Mouse (Mus musculus): ENCODE results near the gene Sipa1l1. TPM values are rescaled to one million over a fixed set of nuclear protein-coding genes. Genes with fewer than 3 reads are reported as not detected.

Sipa1l1 gene
- polyA plus RNA-seq, 1 experiment, result 50.5 TPM

DNA sequence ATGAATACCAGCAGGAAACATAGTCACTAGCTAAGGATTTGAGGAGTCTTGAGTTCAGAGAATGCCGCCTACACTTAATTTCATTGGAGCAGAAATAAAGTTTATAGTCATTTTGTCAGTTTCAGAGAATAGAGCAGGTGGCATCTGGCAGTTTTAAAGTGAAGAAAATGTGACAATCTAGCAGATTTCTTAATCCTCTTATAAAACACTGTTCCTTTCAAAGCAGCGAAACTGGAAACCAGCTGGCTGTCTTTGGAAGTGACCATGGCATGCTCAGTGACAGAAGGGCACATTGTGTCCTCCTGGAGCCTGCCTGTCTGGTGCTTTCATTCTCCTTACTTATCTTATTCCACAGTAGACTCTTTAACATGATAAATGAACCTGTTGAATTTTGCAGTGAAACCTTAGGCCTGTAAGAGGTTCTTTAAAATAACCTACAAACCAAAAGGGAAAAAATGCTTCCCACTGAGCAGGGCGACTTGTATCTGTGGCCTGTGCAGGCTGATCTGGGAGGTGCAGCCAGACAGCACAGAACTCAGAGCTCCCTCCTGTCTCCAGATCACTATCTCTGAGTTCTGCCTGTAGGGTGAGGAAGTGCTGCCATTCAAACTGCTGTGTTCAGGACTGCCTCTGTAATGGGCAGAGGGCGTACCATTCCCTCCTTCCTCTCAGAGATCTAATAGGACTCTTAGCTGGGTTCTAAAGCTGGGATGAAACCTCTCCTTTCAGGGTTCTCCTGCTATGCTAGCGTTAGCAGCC is 200.5 kb downstream of the Sipa1l1 start:
- Histone ChIP-seq H3K27ac (ENCODE audit: insufficient read depth, low read depth, low read length) (peak overlapping the region; percentile 43), H3K4me3 (ENCODE audit: insufficient read depth, low read depth, low read length) (no peak overlapping the region), H3K4me1 (ENCODE audit: control insufficient read depth, insufficient read depth, low read length) (peaks cover 24% of the 10 kb centered on the region)
- TF ChIP-seq CTCF (IDR thresholded peaks at IDR 0.05; ENCODE audit: insufficient read depth, low read depth, low read length) (no peak), POLR2A (IDR thresholded peaks at IDR 0.05; ENCODE audit: insufficient read depth, low read depth, low read length) (no peak)
- WGBS, result 34% methylated on average over 5 of the region's 5 CpGs

DNA sequence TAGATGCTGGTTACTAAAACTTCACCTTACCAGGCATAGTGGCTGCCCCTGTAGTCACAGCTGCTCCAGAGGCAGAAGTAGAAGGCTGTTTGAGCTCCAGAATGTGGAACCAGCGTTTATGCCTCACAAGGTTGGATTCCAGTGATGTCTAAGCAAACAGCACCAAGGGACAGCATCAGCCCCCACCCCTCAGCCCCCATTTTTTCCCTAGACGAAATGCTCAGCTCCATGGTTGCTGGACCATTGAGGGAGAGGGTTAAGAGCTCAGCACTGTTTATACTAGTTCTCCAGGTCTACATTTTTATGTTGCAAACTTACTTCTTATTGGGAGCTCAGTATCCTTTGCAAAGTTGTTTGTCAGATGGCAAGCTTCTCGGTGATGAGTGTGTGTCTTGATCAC is 202.1 kb downstream of the Sipa1l1 start:
- no peak overlapping the region for H3K4me3 ChIP-seq (ENCODE audit: insufficient read depth, low read depth, low read length)
- peak overlapping the region; percentile 52; the same call in 1 of the 2 replicates for H3K27ac ChIP-seq (ENCODE audit: insufficient read depth, low read depth, low read length)

DNA sequence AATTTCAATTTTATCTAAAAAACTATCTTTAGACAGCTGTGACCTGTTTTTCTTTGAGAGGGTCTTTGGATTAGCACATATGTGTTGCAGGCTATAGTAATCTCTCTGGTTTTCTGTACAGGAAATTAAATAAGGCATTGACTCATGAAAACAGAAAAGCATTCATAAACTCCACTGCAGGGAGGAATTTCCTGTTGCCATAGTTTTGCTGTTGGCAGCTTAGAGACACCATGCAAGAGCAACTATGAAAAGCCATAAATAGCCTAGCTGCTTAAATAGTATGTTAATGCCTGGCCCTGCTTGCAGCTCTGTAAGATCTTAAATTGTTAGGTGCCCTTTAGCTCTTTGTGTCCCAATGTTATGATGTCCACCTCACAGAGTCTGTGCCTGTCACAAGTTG is 204.9 kb downstream of the Sipa1l1 start:
- H3K27ac ChIP-seq (ENCODE audit: insufficient read depth, low read depth, low read length), result 0 out of 2 replicates have a peak overlapping the region, but pooled peaks have one; percentile 10
- peaks cover 16% of the 10 kb centered on the region for H3K4me1 ChIP-seq (ENCODE audit: control insufficient read depth, insufficient read depth, low read length)
- no peak overlapping the region for H3K4me3 ChIP-seq (ENCODE audit: insufficient read depth, low read depth, low read length)
- no peak for TF ChIP-seq CTCF (IDR thresholded peaks at IDR 0.05; ENCODE audit: insufficient read depth, low read depth, low read length)
- no peak for TF ChIP-seq POLR2A (IDR thresholded peaks at IDR 0.05; ENCODE audit: insufficient read depth, low read depth, low read length)

More for the DNA sequence above, 202.1 kb downstream of the Sipa1l1 start:
- H3K4me1 ChIP-seq (ENCODE audit: control insufficient read depth, insufficient read depth, low read length), result peaks cover 22% of the 10 kb centered on the region
- TF ChIP-seq CTCF (IDR thresholded peaks at IDR 0.05; ENCODE audit: insufficient read depth, low read depth, low read length) (no peak), POLR2A (IDR thresholded peaks at IDR 0.05; ENCODE audit: insufficient read depth, low read depth, low read length) (no peak)
- 56% methylated on average over 3 of the region's 3 CpGs for WGBS

DNA sequence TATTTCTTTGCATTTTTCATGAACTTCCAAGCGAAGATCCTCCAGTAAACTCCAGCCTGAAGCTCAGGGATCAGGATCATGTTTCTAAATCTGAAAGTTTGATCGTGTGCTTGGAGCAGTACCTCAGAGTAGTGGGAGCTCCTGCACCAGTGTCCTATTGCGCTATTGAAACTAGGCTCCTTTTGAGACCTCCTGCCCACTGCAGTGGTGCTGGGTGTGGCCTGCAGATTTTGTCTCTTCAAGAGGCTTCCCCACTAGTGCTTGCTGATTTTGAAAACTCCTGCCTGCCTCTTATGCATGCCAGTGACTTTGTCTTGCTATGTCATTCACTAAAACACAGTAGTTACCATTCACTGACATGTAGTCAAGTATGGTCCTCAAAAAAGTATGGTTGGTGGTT is 213.8 kb downstream of the Sipa1l1 start:
- TF ChIP-seq POLR2A (IDR thresholded peaks at IDR 0.05; ENCODE audit: insufficient read depth, low read depth, low read length) (no peak), CTCF (IDR thresholded peaks at IDR 0.05; ENCODE audit: insufficient read depth, low read depth, low read length) (no peak)
- Histone ChIP-seq H3K27ac (ENCODE audit: insufficient read depth, low read depth, low read length) (no peak overlapping the region), H3K4me3 (ENCODE audit: insufficient read depth, low read depth, low read length) (no peak overlapping the region), H3K4me1 (ENCODE audit: control insufficient read depth, insufficient read depth, low read length) (peaks cover 9% of the 10 kb centered on the region)
- 63% methylated on average over 3 of the region's 3 CpGs for WGBS

DNA sequence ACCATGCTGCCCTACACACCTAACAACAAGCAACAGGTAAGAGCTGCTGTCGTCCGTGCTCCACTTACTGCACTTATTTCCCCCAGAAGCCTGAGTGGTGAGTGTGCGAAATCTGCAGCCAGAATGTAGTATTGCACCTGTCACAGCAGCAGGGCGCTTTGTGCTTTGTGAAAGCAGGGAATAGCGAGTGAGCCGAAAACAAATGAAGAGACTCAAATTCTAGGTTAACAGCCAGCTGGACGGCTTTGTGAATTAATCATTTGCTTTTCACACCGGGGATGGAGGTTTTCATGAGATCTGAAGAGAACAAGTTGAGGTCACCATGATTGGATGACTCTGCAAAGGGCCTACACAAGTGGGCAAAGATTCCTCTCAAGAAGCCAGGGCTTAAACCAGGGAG is 215.6 kb downstream of the Sipa1l1 start:
- Histone ChIP-seq H3K27ac (ENCODE audit: insufficient read depth, low read depth, low read length) (peak overlapping the region; percentile 24), H3K4me1 (ENCODE audit: control insufficient read depth, insufficient read depth, low read length) (peaks cover 13% of the 10 kb centered on the region), H3K4me3 (ENCODE audit: insufficient read depth, low read depth, low read length) (no peak overlapping the region)
- TF ChIP-seq CTCF (IDR thresholded peaks at IDR 0.05; ENCODE audit: insufficient read depth, low read depth, low read length) (no peak), POLR2A (IDR thresholded peaks at IDR 0.05; ENCODE audit: insufficient read depth, low read depth, low read length) (no peak)
- 28% methylated on average over 8 of the region's 8 CpGs for WGBS

DNA sequence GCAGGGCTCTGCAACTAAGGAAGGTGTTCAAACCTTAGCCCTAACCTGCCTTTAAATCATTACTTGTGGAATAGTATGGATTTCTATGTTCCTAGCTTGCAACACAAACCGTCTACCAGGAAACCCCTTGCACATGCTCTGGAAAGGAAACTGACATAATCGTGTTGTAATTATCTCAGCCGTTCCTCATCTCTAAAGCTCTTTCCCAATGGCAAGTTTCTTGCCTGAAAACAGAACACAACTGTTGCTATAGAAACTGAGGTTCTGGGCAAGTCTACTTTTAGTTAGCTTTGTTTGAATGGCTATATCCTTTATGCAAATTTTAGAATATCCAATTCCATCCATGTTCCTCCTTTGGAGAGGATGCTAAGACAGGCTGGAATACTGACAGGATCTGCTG is 217.9 kb downstream of the Sipa1l1 start:
- no peak for TF ChIP-seq CTCF (IDR thresholded peaks at IDR 0.05; ENCODE audit: insufficient read depth, low read depth, low read length)
- TF ChIP-seq POLR2A (IDR thresholded peaks at IDR 0.05; ENCODE audit: insufficient read depth, low read depth, low read length), result no peak
- WGBS, result 25% methylated on average over 3 of the region's 3 CpGs
- H3K4me1 ChIP-seq (ENCODE audit: control insufficient read depth, insufficient read depth, low read length), result peaks cover 20% of the 10 kb centered on the region
- H3K4me3 ChIP-seq (ENCODE audit: insufficient read depth, low read depth, low read length), result no peak overlapping the region
- peak overlapping the region; percentile 55; the same call in 1 of the 2 replicates for H3K27ac ChIP-seq (ENCODE audit: insufficient read depth, low read depth, low read length)

DNA sequence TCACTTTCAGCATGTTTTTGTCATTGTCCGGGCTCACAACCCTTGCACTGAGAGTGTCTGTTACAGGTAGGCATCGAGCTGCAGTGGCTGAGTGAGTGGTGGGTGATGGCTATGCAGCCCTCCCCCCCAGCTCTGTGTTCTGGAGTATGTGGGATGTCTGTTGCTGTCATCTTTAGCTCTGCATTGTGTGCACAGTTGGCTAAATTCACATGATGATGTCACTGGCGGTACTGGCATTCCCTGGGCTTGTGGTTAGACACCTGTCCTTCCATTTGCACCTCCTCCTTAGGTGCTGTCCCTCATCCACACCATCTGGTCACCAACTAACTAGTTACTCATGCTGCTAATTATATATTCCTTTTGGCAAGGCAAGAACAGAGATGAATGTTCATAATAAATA is 218.5 kb downstream of the Sipa1l1 start:
- TF ChIP-seq POLR2A (IDR thresholded peaks at IDR 0.05; ENCODE audit: insufficient read depth, low read depth, low read length) (no peak), CTCF (IDR thresholded peaks at IDR 0.05; ENCODE audit: insufficient read depth, low read depth, low read length) (no peak)
- peaks cover 22% of the 10 kb centered on the region for H3K4me1 ChIP-seq (ENCODE audit: control insufficient read depth, insufficient read depth, low read length)
- no peak overlapping the region for H3K4me3 ChIP-seq (ENCODE audit: insufficient read depth, low read depth, low read length)
- whole genome bisulfite sequencing, result 74% methylated on average over 3 of the region's 3 CpGs
- peak overlapping the region; percentile 48 for H3K27ac ChIP-seq (ENCODE audit: insufficient read depth, low read depth, low read length)

DNA sequence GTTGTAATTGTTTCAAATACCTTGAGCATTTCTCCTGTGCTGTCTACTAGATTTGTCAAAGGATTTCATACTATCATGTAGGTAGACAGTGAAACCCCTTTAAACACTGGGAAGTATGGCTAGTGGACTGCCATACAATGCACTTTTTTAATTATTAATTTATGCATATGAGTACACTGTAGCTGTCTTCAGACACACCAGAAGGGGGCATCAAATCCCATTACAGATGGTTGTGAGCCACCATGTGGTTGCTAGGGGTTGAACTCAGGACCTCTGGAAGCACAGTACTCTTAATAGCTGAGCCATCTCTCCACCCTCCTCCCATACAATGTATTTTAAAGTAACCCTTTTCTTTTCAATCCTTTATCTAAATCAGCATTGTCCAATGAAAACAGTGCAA is 219.0 kb downstream of the Sipa1l1 start:
- no peak overlapping the region for H3K27ac ChIP-seq (ENCODE audit: insufficient read depth, low read depth, low read length)
- TF ChIP-seq CTCF (IDR thresholded peaks at IDR 0.05; ENCODE audit: insufficient read depth, low read depth, low read length) (no peak), POLR2A (IDR thresholded peaks at IDR 0.05; ENCODE audit: insufficient read depth, low read depth, low read length) (no peak)
- no peak overlapping the region for H3K4me3 ChIP-seq (ENCODE audit: insufficient read depth, low read depth, low read length)

DNA sequence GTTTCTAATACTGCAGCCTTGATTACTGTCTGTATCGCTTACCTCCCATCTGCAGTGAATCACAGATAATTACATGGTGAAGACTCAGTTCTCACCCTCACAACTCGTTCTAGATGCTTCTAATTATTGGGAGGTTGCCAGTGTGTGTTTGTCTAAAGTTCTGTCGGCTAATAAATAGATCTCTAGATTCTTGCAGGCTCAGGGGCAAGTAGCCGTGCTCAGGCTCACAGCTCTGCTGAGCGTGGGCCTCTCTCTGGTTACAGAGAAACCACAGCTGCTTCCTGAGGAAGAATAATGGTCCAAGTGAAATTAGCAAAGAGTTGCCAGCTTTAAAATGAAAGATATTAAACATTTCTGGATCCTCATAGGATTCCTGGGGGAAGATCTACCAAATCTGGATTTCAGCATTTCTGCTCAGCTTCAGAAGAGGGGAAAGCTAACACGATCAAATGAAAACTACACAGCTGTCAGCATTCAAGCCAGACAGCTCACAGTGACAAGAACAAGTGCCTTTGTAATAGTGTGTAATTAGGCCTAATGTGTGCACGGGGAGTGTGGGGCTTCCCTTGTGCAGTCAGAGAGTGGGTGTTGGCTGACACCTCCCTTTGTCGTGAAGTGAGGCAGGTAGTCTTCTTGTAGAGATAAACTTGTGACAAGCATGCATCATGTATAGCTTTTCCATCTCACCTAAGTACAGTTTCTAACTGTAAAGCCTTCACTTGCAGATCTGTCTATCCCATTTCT is 225.2 kb downstream of the Sipa1l1 start:
- 12% methylated on average over 8 of the region's 8 CpGs for WGBS
- Histone ChIP-seq H3K4me3 (ENCODE audit: insufficient read depth, low read depth, low read length) (no peak overlapping the region), H3K27ac (ENCODE audit: insufficient read depth, low read depth, low read length) (peak overlapping the region; percentile 100), H3K4me1 (ENCODE audit: control insufficient read depth, insufficient read depth, low read length) (peaks cover 44% of the 10 kb centered on the region)
- TF ChIP-seq POLR2A (IDR thresholded peaks at IDR 0.05; ENCODE audit: insufficient read depth, low read depth, low read length) (no peak), CTCF (IDR thresholded peaks at IDR 0.05; ENCODE audit: insufficient read depth, low read depth, low read length) (no peak)

More for the DNA sequence above, 219.0 kb downstream of the Sipa1l1 start:
- peaks cover 23% of the 10 kb centered on the region for H3K4me1 ChIP-seq (ENCODE audit: control insufficient read depth, insufficient read depth, low read length)
